Mouse (Mus musculus) neural tube, embryonic 14.5 days (tissue): ENCODE measurements around the gene Notch4. TPM values are rescaled to one million over a fixed set of nuclear protein-coding genes. Genes with fewer than 3 reads are reported as not detected.

Experiments
- ATAC-seq: fragments of 200-750 bp; cut with Nextera tagmentation; 2 replicates; pipeline ENCODE4 v1.8.0; 2017; ENCODE audit warnings: low read depth, mild to moderate bottlenecking, moderate TSS enrichment, moderate library complexity
- H3K27ac ChIP-seq: fragments of 300-500 bp; sonication (generic); 2 replicates; pipeline ENCODE4 v1.5.1; 2014; ENCODE audit warnings: low read depth, mild to moderate bottlenecking, control low read depth, low read length, moderate library complexity, mixed read lengths
- H3K27me3 ChIP-seq: fragments of 300-500 bp; sonication (generic); 2 replicates; pipeline ENCODE4 v1.6.1; 2014; ENCODE audit warnings: low read length; ENCODE audit not compliant: control insufficient read depth, insufficient read depth
- H3K36me3 ChIP-seq: fragments of 300-500 bp; sonication (generic); 2 replicates; pipeline ENCODE4 v1.6.1; 2014; ENCODE audit warnings: low read length, mixed read lengths; ENCODE audit not compliant: control insufficient read depth, insufficient read depth
- H3K4me1 ChIP-seq: fragments of 300-500 bp; sonication (generic); 2 replicates; pipeline ENCODE4 v1.6.1; 2014; ENCODE audit warnings: low read length; ENCODE audit not compliant: control insufficient read depth, insufficient read depth
- H3K4me2 ChIP-seq: fragments of 300-500 bp; sonication (generic); 2 replicates; pipeline ENCODE4 v1.6.1; 2014; ENCODE audit warnings: mild to moderate bottlenecking, low read depth, low read length, control low read depth
- H3K4me3 ChIP-seq: fragments of 300-500 bp; sonication (generic); 2 replicates; pipeline ENCODE4 v1.5.1; 2014; ENCODE audit warnings: low read depth, low read length, control low read depth, mixed read lengths
- H3K9ac ChIP-seq: fragments of 300-500 bp; sonication (generic); replicated peaks from 2 replicates; pipeline ENCODE4 v1.6.1; 2014; ENCODE audit warnings: low read depth, mild to moderate bottlenecking, control low read depth, low read length, mixed read lengths
- H3K9me3 ChIP-seq: fragments of 300-500 bp; sonication (generic); 2 replicates; pipeline ENCODE4 v1.6.1; 2016; ENCODE audit warnings: low read length; ENCODE audit not compliant: control insufficient read depth
- WGBS: fragments of 180-500 bp; shearing (Covaris S2); extraction: QIAGEN DNeasy Blood & Tissue Kit; methylation state at CpG from one replicate; pipeline ENCODE4 v1.1.7; 2014; 5-methylcytosine and 5-hydroxymethylcytosine counted together
- polyA plus RNA-seq: library from polyadenylated mRNA; unstranded; fragments of >200 nt; fragmentation: Nextera tagmentation; extraction: Ambion mirVana; gene quantifications from 2 replicates; pipeline ENCODE4 v1.2.1, GENCODE M21; 2014

Notch4 gene
- polyA plus RNA-seq, 1 experiment from 2014 or later: 7.0 TPM

DNA sequence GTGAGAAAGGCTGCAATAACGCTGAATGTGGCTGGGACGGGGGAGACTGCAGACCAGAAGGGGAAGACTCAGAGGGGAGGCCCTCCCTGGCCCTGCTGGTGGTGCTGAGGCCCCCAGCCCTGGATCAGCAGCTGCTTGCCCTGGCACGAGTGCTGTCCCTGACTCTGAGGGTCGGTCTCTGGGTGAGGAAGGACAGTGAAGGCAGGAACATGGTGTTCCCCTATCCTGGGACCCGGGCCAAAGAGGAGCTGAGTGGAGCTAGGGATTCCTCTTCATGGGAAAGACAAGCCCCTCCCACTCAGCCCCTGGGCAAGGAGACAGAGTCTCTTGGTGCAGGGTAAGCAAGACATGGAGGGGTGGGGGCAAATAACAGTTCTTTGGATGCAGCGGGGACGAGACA is 19.3 kb downstream of the Notch4 start:
- Histone ChIP-seq H3K27ac (no peak overlapping the region), H3K4me1 (peaks cover 10% of the 10 kb centered on the region; the same call in 1 of the 2 replicates), H3K4me2 (no peak overlapping the region), H3K9me3 (no peaks in the 10 kb centered on the region), H3K36me3 (no peaks in the 10 kb centered on the region), H3K9ac (no peak overlapping the region), H3K27me3 (no peaks in the 10 kb centered on the region), H3K4me3 (no peak overlapping the region)
- WGBS: 75% methylated on average over 7 of the region's 7 CpGs
- no peak for ATAC-seq

DNA sequence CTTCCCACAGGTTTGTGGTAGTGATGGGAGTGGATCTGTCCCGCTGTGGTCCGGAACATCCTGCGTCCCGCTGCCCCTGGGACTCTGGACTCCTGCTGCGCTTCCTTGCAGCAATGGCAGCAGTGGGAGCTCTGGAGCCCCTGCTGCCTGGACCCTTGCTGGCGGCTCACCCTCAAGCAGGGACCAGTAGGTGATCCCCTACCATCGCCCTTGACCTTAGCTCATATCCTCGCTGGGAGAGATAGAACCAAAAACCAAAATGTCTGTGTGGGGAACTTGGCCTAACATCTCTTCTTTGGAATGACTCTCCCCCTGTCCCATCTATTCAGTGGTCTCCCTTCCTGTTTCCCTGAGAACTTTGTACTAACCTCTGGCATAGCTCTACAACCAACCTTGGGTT is 19.8 kb downstream of the Notch4 start:
- Histone ChIP-seq H3K27me3 (no peaks in the 10 kb centered on the region), H3K9ac (no peak overlapping the region), H3K4me1 (peaks cover 13% of the 10 kb centered on the region), H3K4me2 (no peak overlapping the region), H3K27ac (no peak overlapping the region), H3K4me3 (no peak overlapping the region), H3K9me3 (no peaks in the 10 kb centered on the region), H3K36me3 (no peaks in the 10 kb centered on the region)
- 88% methylated on average over 8 of the region's 8 CpGs for WGBS
- no peak for ATAC-seq

DNA sequence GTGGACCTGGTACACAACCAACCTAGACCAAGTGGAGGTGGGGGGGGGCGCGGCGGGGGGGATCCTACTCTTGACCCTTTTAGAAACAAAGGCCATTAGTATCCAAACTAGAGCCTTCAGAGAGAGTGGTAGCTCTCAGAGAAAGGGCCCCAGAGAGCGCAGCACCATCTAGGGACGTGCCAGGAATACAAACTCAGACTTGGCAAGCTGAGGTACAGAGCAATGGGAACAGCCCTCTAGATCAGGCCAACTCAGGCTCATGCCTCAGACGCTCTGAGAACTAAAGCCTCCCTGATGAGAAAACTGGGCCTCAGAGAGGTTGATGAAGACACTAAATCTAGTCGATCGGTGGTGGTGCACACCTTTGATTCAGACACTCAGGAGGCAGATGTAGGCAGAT is 21.1 kb downstream of the Notch4 start:
- Histone ChIP-seq H3K9me3 (no peaks in the 10 kb centered on the region), H3K27me3 (no peaks in the 10 kb centered on the region), H3K4me3 (no peak overlapping the region), H3K4me2 (no peak overlapping the region), H3K27ac (no peak overlapping the region; the same call in 1 of the 2 replicates), H3K36me3 (no peaks in the 10 kb centered on the region), H3K4me1 (peaks cover 17% of the 10 kb centered on the region), H3K9ac (no peak overlapping the region)
- ATAC-seq: no peak
- WGBS: 85% methylated on average over 8 of the region's 8 CpGs

DNA sequence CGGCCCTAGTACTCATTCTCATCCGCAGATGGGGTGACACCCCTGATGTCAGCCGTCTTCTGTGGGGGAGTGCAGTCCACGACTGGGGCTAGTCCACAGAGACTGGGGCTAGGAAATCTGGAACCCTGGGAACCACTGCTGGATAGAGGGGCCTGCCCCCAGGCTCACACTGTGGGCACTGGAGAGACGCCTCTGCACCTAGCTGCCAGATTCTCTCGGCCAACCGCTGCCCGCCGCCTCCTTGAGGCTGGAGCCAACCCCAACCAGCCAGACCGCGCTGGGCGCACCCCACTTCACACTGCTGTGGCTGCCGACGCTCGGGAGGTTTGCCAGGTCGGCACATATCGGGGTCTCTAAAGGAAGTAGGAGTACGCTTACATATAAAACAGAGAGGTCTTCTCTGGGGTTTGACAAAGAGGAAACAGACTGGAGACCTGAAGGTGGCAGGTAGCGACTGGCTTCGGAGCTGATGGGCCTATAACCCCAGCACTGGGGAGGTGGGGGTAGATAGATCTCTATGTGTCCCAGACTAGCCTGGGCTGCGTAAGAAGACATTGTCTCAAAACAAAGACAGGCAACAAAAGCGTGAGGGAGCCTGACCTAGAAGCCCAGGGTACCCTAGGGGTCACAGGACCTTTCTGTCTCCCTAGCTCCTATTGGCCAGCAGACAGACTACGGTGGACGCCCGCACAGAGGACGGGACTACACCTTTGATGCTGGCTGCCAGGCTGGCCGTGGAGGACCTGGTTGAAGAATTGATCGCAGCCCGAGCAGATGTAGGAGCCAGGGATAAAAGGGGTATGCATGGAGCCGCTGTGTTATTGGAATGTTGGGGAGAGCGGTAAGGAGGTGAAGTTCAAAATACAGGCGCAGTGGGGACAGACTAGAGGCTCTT is 22.1 kb downstream of the Notch4 start:
- Histone ChIP-seq H3K27me3 (no peaks in the 10 kb centered on the region), H3K36me3 (no peaks in the 10 kb centered on the region), H3K27ac (peak overlapping the region; percentile 99), H3K4me2 (peak overlapping the region; percentile 96), H3K9me3 (no peaks in the 10 kb centered on the region), H3K4me1 (peaks cover 19% of the 10 kb centered on the region), H3K9ac (peak overlapping the region; percentile 83), H3K4me3 (peak overlapping the region; percentile 70)
- WGBS: 18% methylated on average over 32 of the region's 32 CpGs
- ATAC-seq: peak; percentile 12

DNA sequence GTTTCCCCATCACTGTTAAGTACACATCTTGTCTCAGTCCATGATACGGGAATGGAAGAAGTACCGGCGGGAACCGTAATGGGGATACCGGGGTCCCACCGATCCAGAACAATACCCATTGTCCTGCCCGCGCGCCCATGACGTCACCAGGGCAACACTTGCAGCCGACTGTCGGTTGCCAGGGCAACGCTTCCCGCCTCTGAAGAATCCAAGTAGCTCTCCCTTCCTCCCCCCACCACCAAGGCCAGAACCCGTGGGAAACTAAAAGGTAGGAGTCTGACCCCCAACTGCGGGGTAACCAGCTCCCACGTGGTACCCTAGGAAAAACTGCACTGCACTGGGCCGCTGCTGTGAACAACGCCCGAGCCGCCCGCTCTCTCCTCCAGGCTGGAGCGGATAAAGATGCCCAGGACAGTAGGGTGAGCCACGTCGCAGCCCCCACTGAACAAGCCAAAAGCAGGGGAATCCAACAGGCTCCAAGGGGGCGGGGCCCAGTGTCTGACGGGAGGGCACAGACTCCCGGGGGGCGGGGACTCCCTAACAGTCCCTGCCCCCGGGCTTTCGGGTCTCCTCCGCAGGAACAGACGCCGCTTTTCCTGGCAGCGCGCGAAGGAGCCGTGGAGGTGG is 22.8 kb downstream of the Notch4 start:
- peak overlapping the region; percentile 70 for H3K4me3 ChIP-seq
- peak overlapping the region; percentile 96 for H3K4me2 ChIP-seq
- ATAC-seq: peak; percentile 77
- peaks cover 26% of the 10 kb centered on the region for H3K4me1 ChIP-seq
- H3K27me3 ChIP-seq: no peaks in the 10 kb centered on the region
- WGBS: under 1% methylated on average over 37 of the region's 38 CpGs
- no peaks in the 10 kb centered on the region for H3K36me3 ChIP-seq
- peak overlapping the region; percentile 99 for H3K27ac ChIP-seq
- H3K9ac ChIP-seq: peak overlapping the region; percentile 83
- no peaks in the 10 kb centered on the region for H3K9me3 ChIP-seq

DNA sequence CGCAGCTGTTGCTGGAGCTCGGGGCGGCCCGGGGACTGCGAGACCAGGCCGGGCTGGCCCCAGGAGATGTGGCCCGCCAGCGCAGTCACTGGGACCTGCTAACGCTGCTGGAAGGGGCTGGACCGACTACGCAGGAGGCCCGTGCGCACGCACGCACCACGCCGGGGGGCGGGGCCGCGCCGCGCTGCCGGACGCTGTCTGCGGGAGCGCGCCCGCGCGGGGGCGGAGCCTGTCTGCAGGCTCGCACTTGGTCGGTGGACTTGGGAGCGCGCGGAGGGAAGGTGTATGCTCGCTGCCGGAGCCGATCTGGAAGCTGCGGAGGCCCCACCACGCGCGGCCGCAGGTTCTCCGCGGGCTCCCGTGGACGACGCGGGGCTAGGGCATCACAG is 23.3 kb downstream of the Notch4 start:
- peak overlapping the region; percentile 99 for H3K27ac ChIP-seq
- peak overlapping the region; percentile 96 for H3K4me2 ChIP-seq
- peak overlapping the region; percentile 70 for H3K4me3 ChIP-seq
- under 1% methylated on average over 39 of the region's 50 CpGs for WGBS
- no peaks in the 10 kb centered on the region for H3K9me3 ChIP-seq
- ATAC-seq: peak; percentile 80
- H3K9ac ChIP-seq: peak overlapping the region; percentile 83
- H3K36me3 ChIP-seq: no peaks in the 10 kb centered on the region
- H3K4me1 ChIP-seq: peaks cover 26% of the 10 kb centered on the region
- H3K27me3 ChIP-seq: no peaks in the 10 kb centered on the region; the same call in 1 of the 2 replicates

DNA sequence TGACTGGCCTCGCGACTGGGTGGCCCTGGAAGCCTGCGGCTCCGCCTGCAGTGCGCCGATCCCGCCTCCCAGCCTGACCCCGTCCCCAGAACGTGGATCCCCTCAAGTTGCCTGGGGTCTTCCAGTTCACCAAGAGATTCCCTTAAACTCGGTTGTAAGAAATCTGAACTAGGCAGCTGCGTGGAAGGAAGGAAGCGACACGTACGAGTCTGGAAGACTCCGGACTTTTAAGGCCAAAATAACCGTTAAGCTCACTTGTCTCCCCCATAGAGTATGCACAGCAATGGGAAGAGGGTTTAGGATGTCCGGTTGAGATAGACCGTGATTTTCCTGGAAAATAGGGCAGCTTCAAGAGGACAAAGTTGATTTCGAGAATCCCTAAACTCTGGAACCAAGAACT is 23.7 kb downstream of the Notch4 start:
- peak overlapping the region; percentile 96 for H3K4me2 ChIP-seq
- H3K27ac ChIP-seq: peak overlapping the region; percentile 99
- no peaks in the 10 kb centered on the region for H3K36me3 ChIP-seq
- H3K4me3 ChIP-seq: peak overlapping the region; percentile 70
- H3K9me3 ChIP-seq: no peaks in the 10 kb centered on the region
- WGBS: 5% methylated on average over 19 of the region's 19 CpGs
- no peaks in the 10 kb centered on the region; the same call in 1 of the 2 replicates for H3K27me3 ChIP-seq
- ATAC-seq: no peak
- peaks cover 26% of the 10 kb centered on the region for H3K4me1 ChIP-seq
- peak overlapping the region; percentile 83 for H3K9ac ChIP-seq

DNA sequence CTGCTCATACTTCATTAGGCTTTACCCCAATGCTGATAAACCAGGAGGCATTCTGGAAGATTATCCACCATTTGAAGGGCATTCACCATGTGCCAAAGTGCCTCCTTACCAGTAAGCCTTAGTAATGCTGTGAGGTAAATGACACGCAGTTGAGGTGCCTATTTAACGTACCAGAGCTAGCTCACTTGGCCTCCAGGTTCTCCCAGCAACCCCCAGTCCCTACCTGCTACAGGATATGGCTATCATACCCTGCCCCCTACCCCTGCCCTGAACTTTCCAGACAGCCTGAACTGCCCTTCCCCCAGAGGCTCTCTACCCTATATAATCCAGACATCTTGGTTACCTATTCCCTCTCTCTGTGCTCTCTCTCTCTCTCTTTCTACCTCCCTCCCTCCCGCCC is 24.7 kb downstream of the Notch4 start:
- 72% methylated on average over 3 of the region's 3 CpGs for WGBS
- no peak overlapping the region for H3K4me2 ChIP-seq
- no peak overlapping the region for H3K27ac ChIP-seq
- H3K9ac ChIP-seq: no peak overlapping the region
- peaks cover 36% of the 10 kb centered on the region for H3K4me1 ChIP-seq
- H3K27me3 ChIP-seq: no peaks in the 10 kb centered on the region; the same call in 1 of the 2 replicates
- H3K36me3 ChIP-seq: no peaks in the 10 kb centered on the region
- no peak overlapping the region for H3K4me3 ChIP-seq
- ATAC-seq: no peak
- H3K9me3 ChIP-seq: no peaks in the 10 kb centered on the region

DNA sequence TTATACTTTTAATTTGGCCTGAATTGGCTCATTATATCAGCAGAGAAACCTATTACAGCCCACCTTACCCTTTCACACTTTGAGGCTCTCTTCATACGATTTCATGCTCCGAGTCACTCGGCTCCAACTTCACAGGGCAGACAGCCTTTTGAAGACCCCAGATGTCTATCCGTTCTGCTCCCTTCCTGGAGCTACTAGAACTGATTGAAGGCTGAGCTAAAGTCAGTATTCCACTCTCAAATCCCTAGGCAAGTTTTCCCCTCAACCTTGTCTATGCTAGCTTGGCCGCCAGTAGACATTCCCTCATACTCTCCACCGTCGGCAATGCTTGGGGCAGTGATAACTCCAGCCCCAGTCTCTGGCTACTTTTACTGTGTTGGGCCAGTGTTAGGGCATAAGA is 25.1 kb downstream of the Notch4 start:
- Histone ChIP-seq H3K4me3 (no peak overlapping the region), H3K27me3 (no peaks in the 10 kb centered on the region; the same call in 1 of the 2 replicates), H3K4me2 (no peak overlapping the region), H3K27ac (no peak overlapping the region), H3K9me3 (no peaks in the 10 kb centered on the region), H3K36me3 (no peaks in the 10 kb centered on the region), H3K4me1 (peaks cover 40% of the 10 kb centered on the region), H3K9ac (no peak overlapping the region)
- no peak for ATAC-seq
- 52% methylated on average over 7 of the region's 7 CpGs for WGBS
